Comparison of ENCODE assay signal across 10 mouse cellular contexts in genomic region chr11:79002551-79002951, GRCm38 (mm10). TPM values are rescaled to one million over a fixed set of nuclear protein-coding genes. Genes with fewer than 3 reads are reported as not detected.
DNase-seq lines count a peak whose midpoint lies in the region; ATAC-seq and TF ChIP-seq lines count a peak whose summit lies in the region.
"Had no signal": no experiment of that assay in that cellular context is flagged by ENCODE, and none has a peak within 500 bp of the region (broad histone marks: within the 10 kb centered on the region; RNA-seq: fewer than 3 reads in every experiment).

No protein-coding gene starts in this region.

- ATAC-seq in embryonic facial prominence, embryonic 13.5 days (ENCODE audit: insufficient number of reproducible peaks, insufficient read depth, low FRiP score, low TSS enrichment, low read depth) = no peak
- ATAC-seq in liver, postnatal 0 days = peak; percentile 24
- ATAC-seq in forebrain, embryonic 13.5 days = no peak
- ATAC-seq: forebrain, embryonic 16.5 days had no signal

- H3K9me3 ChIP-seq in ES-E14 (ENCODE audit: control insufficient read depth, insufficient read depth, low read depth, low read length) = peaks cover 2% of the 10 kb centered on the region; the same call in 1 of the 2 replicates
- H3K9me3 ChIP-seq in embryonic facial prominence, embryonic 13.5 days = 0 out of 2 replicates have a peak, but pooled peaks cover under 1% of the 10 kb centered on the region
- H3K9me3 ChIP-seq in liver, postnatal 0 days (ENCODE audit: low read length) = no peaks in the 10 kb centered on the region
- H3K9me3 ChIP-seq in forebrain, embryonic 13.5 days (replicated peaks) = peaks cover 3% of the 10 kb centered on the region; the same call in 1 of the 2 replicates

- H3K4me2 ChIP-seq in embryonic facial prominence, embryonic 13.5 days = no peak overlapping the region
- no peak overlapping the region for H3K4me2 ChIP-seq in liver, postnatal 0 days (ENCODE audit: low read depth, low read length)
- H3K4me2 ChIP-seq in forebrain, embryonic 13.5 days = no peak overlapping the region

- no peak overlapping the region for H3K27ac ChIP-seq in kidney, adult 2 months (ENCODE audit: insufficient read depth, low read depth, low read length)
- peak overlapping the region; percentile 94 for H3K27ac ChIP-seq in ES-E14 (ENCODE audit: insufficient read depth, low read depth, low read length, poor library complexity, severe bottlenecking)
- peak overlapping the region; percentile 12; the same call in 1 of the 2 replicates for H3K27ac ChIP-seq in embryonic facial prominence, embryonic 13.5 days
- H3K27ac ChIP-seq in liver, postnatal 0 days (ENCODE audit: low read depth) = peak overlapping the region; percentile 83
- no peak overlapping the region for H3K27ac ChIP-seq in forebrain, embryonic 13.5 days

- in situ Hi-C loops in ES-E14 (cut with MboI; ENCODE audit: low sequenced_read_pairs in 2 of 2, unreplicated experiment in 2 of 2) = no loop called here

- TF ChIP-seq EP300 in liver, postnatal 0 days (IDR thresholded peaks at IDR 0.05; ENCODE audit: low read depth) = no peak

- peak; percentile 18 for DNase-seq in kidney, adult 2 months
- no peak for DNase-seq in kidney, adult 8-10 months
- peak; percentile 85 for DNase-seq in ES-E14 (ENCODE audit: low read depth, low spot score)
- peak; percentile 20 for DNase-seq in liver, postnatal 0 days
- DNase-seq in cerebellum, postnatal 14 days = no peak
- no peak for DNase-seq in cerebellum, adult 18-20 months
- DNase-seq: layer of hippocampus, postnatal 36 days had no signal

- TF ChIP-seq POLR2A in kidney, adult 2 months (IDR thresholded peaks at IDR 0.05; ENCODE audit: low read depth, low read length) = no peak

- 54% methylated on average over 5 of the region's 5 CpGs for WGBS in kidney, adult 2 months
- WGBS in embryonic facial prominence, embryonic 13.5 days = 48% methylated on average over 5 of the region's 5 CpGs
- 40% methylated on average over 5 of the region's 5 CpGs for WGBS in liver, postnatal 0 days (ENCODE audit: insufficient replicate concordance)
- 83% methylated on average over 5 of the region's 5 CpGs for WGBS in forebrain, embryonic 13.5 days

- TF ChIP-seq CTCF in kidney, adult 2 months (conservative IDR thresholded peaks at IDR 0.05; ENCODE audit: insufficient read depth, insufficient read length, low read depth, low read length) = no peak
- no peak for TF ChIP-seq CTCF in liver, postnatal 0 days (IDR thresholded peaks at IDR 0.05; ENCODE audit: low read depth)

- no peaks in the 10 kb centered on the region for H3K27me3 ChIP-seq in kidney, adult 2 months (replicated peaks; ENCODE audit: control insufficient read depth, insufficient read depth, low read length)
- no peaks in the 10 kb centered on the region for H3K27me3 ChIP-seq in embryonic facial prominence, embryonic 13.5 days
- H3K27me3 ChIP-seq in liver, postnatal 0 days (ENCODE audit: insufficient read depth, low read length) = no peaks in the 10 kb centered on the region
- no peaks in the 10 kb centered on the region for H3K27me3 ChIP-seq in forebrain, embryonic 13.5 days

- peak overlapping the region; percentile 8; the same call in 1 of the 2 replicates for H3K9ac ChIP-seq in ES-E14 (ENCODE audit: insufficient read depth, low read depth, low read length, poor library complexity, severe bottlenecking)
- H3K9ac ChIP-seq in embryonic facial prominence, embryonic 13.5 days = no peak overlapping the region
- no peak overlapping the region for H3K9ac ChIP-seq in liver, postnatal 0 days (replicated peaks)
- H3K9ac ChIP-seq in forebrain, embryonic 13.5 days = no peak overlapping the region

- no peaks in the 10 kb centered on the region for H3K36me3 ChIP-seq in kidney, adult 2 months (ENCODE audit: control insufficient read depth, insufficient read depth, low read length)
- no peaks in the 10 kb centered on the region for H3K36me3 ChIP-seq in ES-E14 (ENCODE audit: control insufficient read depth, insufficient read depth, low read length, poor library complexity, severe bottlenecking)
- H3K36me3 ChIP-seq in embryonic facial prominence, embryonic 13.5 days = no peaks in the 10 kb centered on the region
- no peaks in the 10 kb centered on the region for H3K36me3 ChIP-seq in liver, postnatal 0 days (replicated peaks; ENCODE audit: insufficient read depth, low read length)
- H3K36me3 ChIP-seq in forebrain, embryonic 13.5 days (ENCODE audit: poor library complexity, severe bottlenecking) = no peaks in the 10 kb centered on the region

- H3K4me3 ChIP-seq in kidney, adult 2 months (ENCODE audit: insufficient read depth, low read depth, low read length) = no peak overlapping the region
- H3K4me3 ChIP-seq in ES-E14 (ENCODE audit: insufficient read depth in 1 of 2, low read depth in 1 of 2, low read length in 2 of 2, poor library complexity in 1 of 2, severe bottlenecking in 1 of 2) = no peak overlapping the region
- H3K4me3 ChIP-seq in embryonic facial prominence, embryonic 13.5 days = no peak overlapping the region
- no peak overlapping the region for H3K4me3 ChIP-seq in liver, postnatal 0 days (ENCODE audit: low read depth, low read length)
- H3K4me3 ChIP-seq in forebrain, embryonic 13.5 days = no peak overlapping the region

- no peaks in the 10 kb centered on the region for H3K4me1 ChIP-seq in kidney, adult 2 months (ENCODE audit: control insufficient read depth, insufficient read depth, low read length)
- H3K4me1 ChIP-seq in ES-E14 (ENCODE audit: control insufficient read depth in 2 of 2, insufficient read depth in 2 of 2, low read length in 2 of 2, poor library complexity in 1 of 2) = peaks cover 13 to 23% of the 10 kb centered on the region in 2 experiments
- 0 out of 2 replicates have a peak, but pooled peaks cover 6% of the 10 kb centered on the region for H3K4me1 ChIP-seq in embryonic facial prominence, embryonic 13.5 days
- H3K4me1 ChIP-seq in liver, postnatal 0 days (ENCODE audit: insufficient read depth) = peaks cover 31% of the 10 kb centered on the region
- no peaks in the 10 kb centered on the region for H3K4me1 ChIP-seq in forebrain, embryonic 13.5 days

TF ChIP-seq in ES-E14, 5 proteins besides CTCF, POLR2A, EP300 and RAD21:
- peak; percentile 95 for TF ChIP-seq MAFK (IDR thresholded peaks at IDR 0.05; ENCODE audit: insufficient read depth, low read depth, low read length)
- peak; percentile 50 for TF ChIP-seq CHD2 (IDR thresholded peaks at IDR 0.05; ENCODE audit: low read depth, low read length)
- TF ChIP-seq HCFC1 (IDR thresholded peaks at IDR 0.05; ENCODE audit: borderline replicate concordance, insufficient read depth, low read length) = no peak

RNA-seq across cellular contexts. Expression of gene Lgals9, which starts 17.8 kb away (rescaled TPM):
- 55.3 and 63.4 TPM in 2 replicates for polyA plus RNA-seq in kidney, adult 2 months (2012; rRNA removed)
- total RNA-seq in ES-E14 (2012; rRNA removed) = 3.8 and 8.6 TPM in 2 replicates
- 18.4 and 22.2 TPM in 2 replicates for polyA plus RNA-seq in embryonic facial prominence, embryonic 13.5 days (2015; fragmentation: Nextera tagmentation; extraction: Ambion mirVana)
- 361 and 373 TPM in 2 replicates for polyA plus RNA-seq in liver, postnatal 0 days (2015; fragmentation: Nextera tagmentation; extraction: Ambion mirVana)
- 3.8 and 3.9 TPM in 2 replicates for polyA plus RNA-seq in forebrain, embryonic 13.5 days (2015; fragmentation: Nextera tagmentation; extraction: Ambion mirVana)

Comparison
In these comparisons a context has a peak if more than half of its experiments do, and no peak if none do; other contexts are left out.
1. DNase-seq: peak in kidney, adult 2 months (single experiment), ES-E14 (single experiment) and liver, postnatal 0 days (single experiment); none in kidney, adult 8-10 months (0 of 2), cerebellum, postnatal 14 days (0 of 2) and cerebellum, adult 18-20 months (0 of 2).
2. H3K27ac ChIP-seq: peak in ES-E14 (single experiment), embryonic facial prominence, embryonic 13.5 days (single experiment) and liver, postnatal 0 days (single experiment); none in kidney, adult 2 months (single experiment) and forebrain, embryonic 13.5 days (single experiment).